Mouse (Mus musculus) left cerebral cortex, postnatal 10 days (tissue): ENCODE data around the gene Eif3b. TPM values are rescaled to one million over a fixed set of nuclear protein-coding genes. Genes with fewer than 3 reads are reported as not detected.
"Not testable (repeated sequence)": the region's sequence is repeated elsewhere in the genome, so short reads cannot be mapped to it uniquely, and the experiment has no call there.

Source experiments
- DNase-seq, 2 experiments: peaks; one replicate each; pipeline ENCODE4 v3.0.0; 2021 to 2022; ENCODE audit warnings: low spot score in 2 of 2, mixed read lengths in 1 of 2; ENCODE audit errors: extremely low spot score in 1 of 2
- intact Hi-C: fragments of 180-260 bp; cut with DNase I; formaldehyde crosslinking; loops from one replicate; pipeline ENCODE4 v1.15.1; 2025
- total RNA-seq, 2 experiments: library from RNA; stranded (reverse); gene quantifications; 2 replicates each; pipeline ENCODE4 v1.2.3; 2021

Eif3b gene
- total RNA-seq, 2 experiments from 2014 or later = 120 TPM

- intact Hi-C loops = no loop called here
- DNase-seq = no peak
Measured at GRCm38 (mm10) chr5:140391435-140391834, 27.7 kb upstream of the Eif3b start.

- DNase-seq = no peak
- intact Hi-C loops = no loop called here
Measured at GRCm38 (mm10) chr5:140391981-140392380, 27.1 kb upstream of the Eif3b start.

- intact Hi-C loops = no loop called here
- DNase-seq = no peak
Measured at GRCm38 (mm10) chr5:140392701-140393100, 26.4 kb upstream of the Eif3b start.

- DNase-seq = peak in 1 of 2 experiments; percentile 53
- intact Hi-C loops = no loop called here
Measured at GRCm38 (mm10) chr5:140396166-140396940, 22.8 kb upstream of the Eif3b start.

GRCm38 (mm10) chr5:140402640-140403270 lies 16.4 kb upstream of the Eif3b start:
- intact Hi-C loops = no loop called here
- DNase-seq = no peak

GRCm38 (mm10) chr5:140405126-140405525 lies 14.0 kb upstream of the Eif3b start:
- no peak for DNase-seq
- intact Hi-C loops = no loop called here

- no peak for DNase-seq
- intact Hi-C loops = no loop called here
Measured at GRCm38 (mm10) chr5:140406666-140407065, 12.5 kb upstream of the Eif3b start.

- intact Hi-C loops = no loop called here
- no peak for DNase-seq
Measured at GRCm38 (mm10) chr5:140408801-140409200, 10.3 kb upstream of the Eif3b start.

GRCm38 (mm10) chr5:140411339-140411738 lies 7.8 kb upstream of the Eif3b start:
- intact Hi-C loops = loop anchor here (5.0 kb wide), 1 partner anchor 79 kb away; the partner anchor contains the start of gene Mrm2
- DNase-seq = peak in 1 of 2 experiments; percentile 72

- intact Hi-C loops = loop anchor here (5.0 kb wide), 1 partner anchor 82 kb away; the partner anchor contains the start of gene Mrm2
Measured at GRCm38 (mm10) chr5:140414647-140415046, 4.5 kb upstream of the Eif3b start.

GRCm38 (mm10) chr5:140418106-140418488 lies 1.0 kb upstream of the Eif3b start:
- DNase-seq = no peak
- intact Hi-C loops = no loop called here

More at GRCm38 (mm10) chr5:140414647-140415046, 4.5 kb upstream of the Eif3b start:
- no peak for DNase-seq

- intact Hi-C loops = loop anchor here (10.0 kb wide), 1 partner anchor 195 kb away; no protein-coding TSS in a partner anchor
- peak in 1 of 2 experiments; percentile 67 for DNase-seq
Measured at GRCm38 (mm10) chr5:140419442-140420080, 433 bp downstream of the Eif3b start.

- DNase-seq = no peak
- intact Hi-C loops = loop anchor here (10.0 kb wide), 1 partner anchor 194 kb away; no protein-coding TSS in a partner anchor
Measured at GRCm38 (mm10) chr5:140420616-140421015, 1.5 kb downstream of the Eif3b start.

- no peak for DNase-seq
- intact Hi-C loops = loop anchor here (10.0 kb wide), 1 partner anchor 190 kb away; no protein-coding TSS in a partner anchor
Measured at GRCm38 (mm10) chr5:140425016-140425783, 6.1 kb downstream of the Eif3b start.

GRCm38 (mm10) chr5:140439117-140439516 lies 20.0 kb downstream of the Eif3b start:
- DNase-seq, intact Hi-C loops: not testable (repeated sequence)

GRCm38 (mm10) chr5:140441406-140441805 lies 22.3 kb downstream of the Eif3b start:
- intact Hi-C loops = no loop called here
- no peak for DNase-seq

GRCm38 (mm10) chr5:140444012-140444411 lies 24.9 kb downstream of the Eif3b start:
- no peak for DNase-seq
- intact Hi-C loops = no loop called here

- intact Hi-C loops = no loop called here
- no peak for DNase-seq
Measured at GRCm38 (mm10) chr5:140445345-140445744, 26.2 kb downstream of the Eif3b start, which contains the start of gene Gm4869. Gene Gm4869 (plus strand): TSS chr5:140445645.

GRCm38 (mm10) chr5:140446054-140446453 lies 26.9 kb downstream of the Eif3b start:
- intact Hi-C loops = no loop called here
- no peak for DNase-seq
